Mouse (Mus musculus) Muller cell, postnatal 12 days (primary cell): ENCODE data around the gene Cpm.
"Not testable (repeated sequence)": the region's sequence is repeated elsewhere in the genome, so short reads cannot be mapped to it uniquely, and the experiment has no call there.

ENCODE experiments used
- DNase-seq: peaks from one replicate; pipeline ENCODE4 v3.0.0-alpha.2; 2015; ENCODE audit errors: inconsistent ontology term

Gene Cpm

DNA sequence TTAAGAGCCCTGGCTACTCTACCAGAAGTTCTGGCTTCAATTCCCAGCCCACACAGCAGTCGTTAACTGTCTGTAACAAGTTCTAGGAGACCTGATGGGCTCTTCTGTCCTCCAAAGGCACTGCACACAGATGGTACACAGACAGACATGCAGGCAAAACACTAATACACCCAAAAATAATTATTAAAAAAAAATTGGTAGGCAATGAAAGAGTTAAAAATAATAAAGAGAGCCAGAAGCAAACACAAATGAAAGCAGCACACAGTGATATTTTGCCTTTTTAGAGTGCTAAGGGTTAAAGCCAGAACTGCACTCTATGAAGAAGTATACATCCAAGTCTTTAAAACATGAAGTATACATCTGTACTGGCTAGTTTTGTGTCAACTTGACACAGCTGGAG lies 71.2 kb downstream of the Cpm start:
- no peak for DNase-seq

GRCm38 (mm10) chr10:117701034-117701829 lies 71.9 kb downstream of the Cpm start:
- DNase-seq = no peak

DNA sequence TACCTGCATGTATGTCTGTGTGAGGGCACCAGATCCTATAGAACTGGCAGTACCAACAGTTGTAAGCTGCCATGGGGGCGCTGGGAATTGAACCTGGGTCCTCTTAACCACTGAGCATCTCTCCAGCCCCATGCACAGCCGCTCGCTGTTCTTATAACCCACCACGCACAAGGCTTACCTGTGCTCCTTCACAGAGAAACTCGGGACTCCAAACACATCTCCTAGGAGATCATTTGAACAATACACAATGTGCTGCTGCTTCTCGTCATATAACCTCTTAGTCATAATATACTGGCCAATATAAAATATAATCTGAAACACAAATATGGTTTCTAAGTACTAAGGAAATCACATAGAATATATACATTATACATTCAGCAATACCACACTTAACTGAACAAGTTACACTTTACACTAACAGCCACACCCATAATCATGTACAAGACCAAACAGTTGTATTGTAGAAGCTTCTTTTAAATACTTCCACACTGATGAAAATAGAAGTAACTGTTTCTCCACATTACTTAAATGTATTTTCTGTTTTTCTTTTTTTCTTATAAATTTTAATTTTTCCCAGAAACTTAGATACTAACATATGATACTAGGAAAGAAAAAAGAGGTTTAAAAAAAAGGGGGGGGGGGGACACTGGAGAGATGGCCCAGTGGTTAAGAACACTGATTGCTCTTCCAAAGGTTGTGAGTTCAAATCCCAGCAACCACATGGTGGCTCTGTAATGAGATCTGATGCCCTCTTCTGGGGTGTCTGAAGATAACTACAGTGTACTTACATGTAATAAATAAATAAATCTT lies 72.9 kb downstream of the Cpm start:
- DNase-seq = no peak

GRCm38 (mm10) chr10:117703506-117703905 lies 74.2 kb downstream of the Cpm start:
- DNase-seq = no peak

GRCm38 (mm10) chr10:117704314-117704963 lies 75.1 kb downstream of the Cpm start:
- DNase-seq = not testable (repeated sequence)

DNA sequence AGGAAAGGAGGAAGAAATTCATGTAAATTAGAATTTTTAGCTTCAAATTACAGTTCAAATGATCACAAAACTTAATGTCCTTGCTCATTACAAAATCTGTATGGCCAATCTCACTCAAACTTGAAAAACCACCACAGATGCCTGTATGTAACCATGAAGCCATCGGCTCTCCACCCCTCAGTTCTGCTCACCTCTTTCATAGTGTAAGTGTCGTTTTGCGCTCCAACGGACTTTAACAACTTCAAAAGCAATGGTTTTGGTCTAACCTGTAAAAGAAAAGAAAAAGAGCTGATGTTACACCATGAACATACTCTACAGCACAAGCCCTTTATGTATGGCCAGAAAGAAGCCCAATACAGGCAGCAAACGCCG lies 75.7 kb downstream of the Cpm start:
- no peak for DNase-seq

GRCm38 (mm10) chr10:117705806-117706205 lies 76.5 kb downstream of the Cpm start:
- no peak for DNase-seq

DNA sequence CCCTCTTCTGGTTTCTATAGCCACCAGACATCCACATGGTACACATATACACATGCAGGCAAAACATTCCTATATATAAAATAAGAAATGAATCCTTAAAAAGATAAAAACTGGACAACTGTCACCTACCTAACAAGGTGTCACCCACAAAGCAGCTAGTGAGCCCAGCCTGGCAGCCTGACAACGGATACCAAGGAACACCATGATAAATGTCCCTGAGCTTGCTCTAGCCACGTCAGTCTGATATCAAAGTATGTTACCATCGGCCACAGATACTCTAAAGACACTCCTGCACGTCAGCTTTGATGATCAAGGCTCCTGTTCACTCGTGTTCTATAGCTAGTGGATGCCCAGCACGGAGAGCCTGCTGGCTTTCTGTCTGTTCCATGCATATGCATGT lies 77.1 kb downstream of the Cpm start:
- no peak for DNase-seq

DNA sequence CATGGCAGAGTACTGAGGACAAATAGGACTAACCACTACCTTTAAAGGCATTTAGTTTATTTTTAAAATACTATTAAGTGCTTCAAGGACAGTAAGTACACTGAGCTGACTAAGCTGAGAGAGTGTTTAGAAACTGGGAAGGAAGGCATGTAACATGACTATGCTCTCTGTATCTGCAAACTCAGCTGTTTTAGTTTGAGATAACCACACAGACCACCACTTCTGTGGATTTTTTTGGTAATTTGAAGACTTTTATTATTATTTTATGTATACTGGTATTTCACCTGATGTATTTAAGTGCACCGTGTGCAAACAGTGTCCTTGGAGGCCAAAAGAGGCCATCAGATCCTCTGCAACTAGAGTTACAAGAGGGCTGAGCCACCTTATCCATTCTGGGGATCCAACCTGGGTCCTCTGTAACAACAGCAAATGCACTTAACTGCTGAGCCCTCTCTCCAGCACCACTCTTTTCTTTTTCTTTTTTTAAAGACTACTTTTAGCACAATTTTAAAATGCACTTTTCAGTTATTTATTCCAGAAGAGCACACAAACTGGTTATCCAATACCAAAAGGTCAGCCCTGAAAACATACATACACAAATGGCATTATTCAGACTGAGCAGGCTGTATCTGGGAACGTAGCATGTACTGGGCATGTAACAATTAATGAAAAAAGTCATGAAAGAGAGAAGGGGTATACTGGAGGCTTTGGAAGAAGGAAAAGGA lies 78.0 kb downstream of the Cpm start:
- DNase-seq = no peak

DNA sequence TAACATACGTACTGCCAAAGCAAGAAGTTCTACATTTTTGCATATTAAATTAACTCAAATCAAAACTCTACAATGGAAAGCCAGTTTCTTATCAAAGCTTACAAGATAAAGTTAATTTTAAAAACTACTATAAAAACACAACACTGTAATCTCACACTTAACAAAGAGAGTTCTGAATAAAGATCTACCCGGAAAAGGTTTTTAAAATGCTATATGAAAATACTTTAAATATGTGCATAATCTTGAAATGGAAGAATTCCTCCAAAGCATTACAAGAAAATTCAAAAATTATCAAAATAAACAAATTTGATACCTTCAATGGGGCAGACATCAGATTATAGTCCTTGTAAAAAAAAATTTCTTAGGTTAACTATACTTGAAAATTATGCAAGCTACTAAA lies 79.1 kb downstream of the Cpm start:
- DNase-seq = no peak

GRCm38 (mm10) chr10:117708856-117709255 lies 79.6 kb downstream of the Cpm start:
- DNase-seq = no peak

GRCm38 (mm10) chr10:117709326-117709830 lies 80.1 kb downstream of the Cpm start:
- DNase-seq = no peak

DNA sequence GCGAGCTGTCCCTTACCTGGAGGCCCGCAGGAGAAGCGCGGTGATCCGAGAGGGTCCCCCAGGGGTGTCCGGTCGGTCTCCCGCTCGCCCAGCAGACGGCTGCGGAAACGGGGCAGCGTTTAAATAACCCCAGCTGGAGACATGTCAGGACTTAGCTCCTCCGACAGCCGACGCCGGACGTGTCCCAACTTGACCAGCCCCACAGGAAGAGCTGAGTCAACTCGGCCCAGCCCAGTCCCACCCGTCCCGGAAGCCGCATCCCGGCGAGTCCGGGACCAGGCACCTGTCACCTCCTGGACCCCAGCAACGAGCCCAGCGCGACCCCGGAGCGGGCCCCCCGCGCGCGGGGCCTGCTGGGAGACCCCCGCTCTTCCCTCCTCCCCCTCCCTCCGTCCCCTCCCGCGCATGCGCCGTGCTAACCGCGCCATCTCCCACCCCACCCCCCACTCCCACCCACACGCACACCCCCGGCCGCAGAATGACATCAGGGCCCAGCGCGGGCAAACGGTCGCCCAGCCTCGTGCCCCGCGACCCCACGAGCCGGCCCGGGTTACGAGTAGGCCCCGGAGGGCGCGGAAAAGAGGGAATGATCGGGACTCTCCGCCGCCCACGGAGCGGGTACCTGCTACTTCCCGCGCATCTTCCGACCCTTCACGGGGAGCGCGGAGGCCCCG lies 80.8 kb downstream of the Cpm start:
- peak; percentile 91 for DNase-seq

DNA sequence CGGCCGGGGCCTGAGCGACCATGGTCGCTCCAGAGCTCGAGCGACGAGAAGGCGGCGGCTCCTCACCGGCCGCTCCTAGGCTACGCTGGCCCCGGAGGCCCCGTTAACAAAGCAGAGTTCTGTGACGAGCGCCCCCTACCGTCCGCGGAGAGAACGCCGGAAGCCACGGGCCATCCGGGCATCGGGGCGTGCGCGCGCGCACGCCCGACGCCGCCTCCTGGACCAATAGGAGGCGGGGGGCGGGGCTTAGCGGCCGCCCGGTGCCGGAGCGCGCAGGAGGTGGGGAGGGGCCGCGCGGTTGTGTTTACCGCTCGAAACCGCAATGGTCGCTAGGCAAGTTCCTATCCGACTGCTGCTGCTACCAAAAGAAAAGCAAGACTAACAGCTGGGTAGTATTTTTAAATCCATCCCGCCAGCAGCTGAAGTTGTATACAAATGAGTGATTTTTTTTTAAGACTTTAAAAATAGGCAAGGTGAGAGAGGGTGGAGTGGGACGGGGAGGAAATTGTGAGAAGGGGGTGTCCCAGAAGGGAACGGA lies 81.4 kb downstream of the Cpm start, which contains the start of gene Mdm2:
TSS of gene Mdm2 (minus strand) at position 155 of the 538 bp plus-strand sequence.
- peak; percentile 98 for DNase-seq

DNA sequence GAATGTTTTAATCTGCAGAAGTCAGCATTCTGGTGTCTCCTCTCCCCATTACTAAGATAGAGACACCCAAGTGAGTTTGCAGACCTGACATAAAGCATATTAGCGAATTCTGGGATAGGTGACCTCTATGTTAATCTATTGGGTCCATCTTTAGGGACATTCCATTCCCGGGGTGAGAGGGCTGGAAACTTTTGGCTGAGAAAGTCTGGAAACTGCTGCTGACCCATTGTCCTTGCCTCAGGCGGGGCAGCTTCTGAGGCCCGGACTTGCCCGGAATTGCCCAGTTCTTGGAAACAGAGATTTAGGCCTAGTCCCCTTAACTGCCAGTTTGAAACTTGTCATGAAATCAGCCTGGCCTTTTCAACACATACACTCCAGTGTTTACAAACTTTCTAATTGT lies 82.1 kb downstream of the Cpm start:
- peak; percentile 39 for DNase-seq

GRCm38 (mm10) chr10:117712191-117712754 lies 83.0 kb downstream of the Cpm start:
- no peak for DNase-seq

DNA sequence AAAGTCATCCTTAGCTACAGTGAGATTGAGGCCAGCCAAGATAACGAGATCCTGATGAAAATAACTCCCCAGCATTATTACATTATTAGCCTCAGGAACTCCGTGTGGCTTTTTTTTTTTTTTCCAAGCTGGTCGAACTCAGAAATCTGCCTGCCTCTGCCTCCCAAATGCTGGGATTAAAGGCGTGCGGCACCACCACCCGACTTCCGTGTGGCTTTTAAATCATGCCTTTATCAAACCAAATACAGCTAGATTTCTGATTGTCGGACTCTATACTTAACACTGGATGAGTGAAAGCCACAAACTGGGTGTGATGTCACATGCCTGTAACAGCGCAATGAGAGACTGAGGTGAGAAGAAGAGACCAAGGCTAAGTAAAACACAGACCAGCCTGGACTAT lies 83.6 kb downstream of the Cpm start:
- DNase-seq = no peak

GRCm38 (mm10) chr10:117713466-117713865 lies 84.2 kb downstream of the Cpm start:
- no peak for DNase-seq

- DNase-seq = no peak
These were observed 84.8 kb downstream of the Cpm start for GRCm38 (mm10) chr10:117714048-117714545.

GRCm38 (mm10) chr10:117714928-117715500 lies 85.7 kb downstream of the Cpm start:
- DNase-seq = no peak
